Mouse (Mus musculus) left cerebral cortex, postnatal 25 days (tissue): ENCODE measurements around the gene Pdzd11. TPM values are rescaled to one million over a fixed set of nuclear protein-coding genes. Genes with fewer than 3 reads are reported as not detected.

Experiments
- DNase-seq, 2 experiments: peaks; one replicate each; pipeline ENCODE4 v3.0.0; 2022; ENCODE audit warnings: low spot score in 2 of 2, mixed read lengths in 1 of 2
- intact Hi-C: fragments of 180-260 bp; cut with DNase I; formaldehyde crosslinking; loops from one replicate; pipeline ENCODE4 v1.15.1; 2025
- total RNA-seq, 2 experiments: library from RNA; stranded (reverse); gene quantifications; 2 replicates each; pipeline ENCODE4 v1.2.3; 2021

Gene Pdzd11
- 10 to 100 TPM; 44.4 to 51.7 TPM for total RNA-seq

GRCm38 (mm10) chrX:100625802-100626793, at the start of gene Pdzd11:
TSS of gene Pdzd11 (minus strand) at chrX:100626568.
- intact Hi-C loops: loop anchor here (10.0 kb wide), 1 partner anchor 109 kb away; no protein-coding TSS in a partner anchor
- DNase-seq: peak; percentile 86 to 93

GRCm38 (mm10) chrX:100664825-100665224, 38.5 kb upstream of the Pdzd11 start:
- intact Hi-C loops: no loop called here
- DNase-seq: no peak

GRCm38 (mm10) chrX:100652848-100653247, 26.5 kb upstream of the Pdzd11 start:
- DNase-seq: no peak
- intact Hi-C loops: no loop called here

GRCm38 (mm10) chrX:100638477-100638876, 12.1 kb upstream of the Pdzd11 start:
- intact Hi-C loops: no loop called here
- no peak for DNase-seq

DNA sequence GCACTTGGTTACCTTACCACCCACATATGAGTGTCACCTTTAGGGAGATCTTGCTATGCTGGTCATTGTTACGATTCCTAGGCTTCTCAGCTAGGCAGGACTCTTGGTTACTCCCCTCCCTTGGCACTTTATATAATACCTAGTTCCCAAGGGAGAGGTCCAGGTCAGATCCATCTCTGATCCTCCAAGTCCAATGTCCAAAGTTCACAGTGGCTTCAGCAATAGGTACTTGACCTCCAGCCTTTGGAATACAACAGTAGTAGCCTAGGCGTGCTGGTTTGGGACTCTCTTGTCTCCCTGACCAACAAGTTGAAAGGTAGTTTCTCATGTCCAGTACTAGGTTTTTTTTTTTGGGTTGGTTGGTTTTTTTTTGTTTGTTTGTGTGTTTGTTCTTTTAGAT, 2.7 kb upstream of the Pdzd11 start:
- DNase-seq: no peak
- intact Hi-C loops: loop anchor here (10.0 kb wide), 1 partner anchor 106 kb away; no protein-coding TSS in a partner anchor

- intact Hi-C loops: loop anchor here (10.0 kb wide), 1 partner anchor 109 kb away; no protein-coding TSS in a partner anchor
- DNase-seq: no peak
Measured at GRCm38 (mm10) chrX:100625546-100625801, 894 bp downstream of the Pdzd11 start, which contains the start of gene Kif4. TSS of gene Kif4 (plus strand) at chrX:100625737.

DNA sequence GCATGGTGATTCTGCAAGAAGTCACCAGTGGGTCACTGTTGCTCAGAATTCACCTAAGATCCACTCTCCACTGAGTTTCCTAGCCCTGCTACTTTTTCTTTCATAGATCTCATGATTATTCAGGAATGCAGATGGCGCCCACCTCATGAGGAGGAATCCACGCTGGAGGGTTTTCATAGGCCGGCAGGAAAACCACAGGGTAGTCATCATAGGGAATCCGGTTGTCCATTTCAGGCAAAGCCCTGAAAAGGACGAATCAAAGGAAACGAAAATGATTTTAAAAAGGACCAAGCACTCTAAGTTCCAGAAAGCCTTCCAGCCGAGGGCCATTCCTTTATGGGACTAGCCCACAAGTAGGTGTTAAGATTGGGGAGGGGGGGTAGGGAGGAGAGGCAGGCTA, 1.2 kb downstream of the Pdzd11 start:
- intact Hi-C loops: loop anchor here (10.0 kb wide), 1 partner anchor 110 kb away; no protein-coding TSS in a partner anchor
- DNase-seq: no peak

GRCm38 (mm10) chrX:100624242-100624641, 2.1 kb downstream of the Pdzd11 start:
- intact Hi-C loops: loop anchor here (10.0 kb wide), 1 partner anchor 111 kb away; no protein-coding TSS in a partner anchor
- no peak for DNase-seq

GRCm38 (mm10) chrX:100621366-100621765, 5.0 kb downstream of the Pdzd11 start:
- intact Hi-C loops: loop anchor here (10.0 kb wide), 1 partner anchor 113 kb away; no protein-coding TSS in a partner anchor
- no peak for DNase-seq

- intact Hi-C loops: no loop called here
- DNase-seq: no peak
Measured at GRCm38 (mm10) chrX:100618488-100618887, 7.9 kb downstream of the Pdzd11 start.

- intact Hi-C loops: no loop called here
- DNase-seq: peak in 1 of 2 experiments; percentile 38
Measured at GRCm38 (mm10) chrX:100605314-100605713, 21.1 kb downstream of the Pdzd11 start, which contains the start of gene Arr3. TSS of gene Arr3 (plus strand) at chrX:100605497.

GRCm38 (mm10) chrX:100599755-100600154, 26.6 kb downstream of the Pdzd11 start:
- intact Hi-C loops: loop anchor here (2.0 kb wide), 1 partner anchor 83 kb away; no protein-coding TSS in a partner anchor
- DNase-seq: peak; percentile 26 to 64

- intact Hi-C loops: no loop called here
- peak; percentile 35 to 74 for DNase-seq
Measured at GRCm38 (mm10) chrX:100597439-100597838, 28.9 kb downstream of the Pdzd11 start.

DNA sequence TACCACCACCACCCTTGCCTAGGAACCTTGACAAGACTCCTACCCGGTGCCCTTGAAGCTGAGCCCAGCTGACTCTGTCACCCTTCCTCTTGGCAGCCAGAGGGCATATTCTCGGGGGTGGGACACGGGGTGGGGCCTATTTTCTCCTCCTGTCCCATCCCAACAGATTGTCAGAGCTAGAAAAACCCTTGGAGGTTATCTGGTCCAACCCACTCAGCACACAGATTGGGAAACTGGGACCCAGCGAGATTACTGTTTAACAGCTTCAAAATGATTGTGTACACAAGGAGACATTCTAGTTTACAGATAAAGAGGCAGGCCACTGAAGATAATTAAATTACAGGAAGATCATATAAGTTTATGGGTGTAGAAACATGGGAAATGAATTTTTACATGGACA, 31.6 kb downstream of the Pdzd11 start, which contains the start of gene P2ry4:
Gene P2ry4, minus strand, starts transcription at position 79 of the 400 bp plus-strand sequence.
- intact Hi-C loops: no loop called here
- no peak for DNase-seq

Other genes starting within 250 kb of the Pdzd11 start
- gene Otud6a, start 197.6 kb downstream of the Pdzd11 start, total RNA-seq: not detected
- gene Awat2, start 183.9 kb downstream of the Pdzd11 start, total RNA-seq: under 1 TPM in 1 of 2 experiments, not detected in 1; 0.21 TPM
- 10 to 100 TPM; 33.3 to 34.9 TPM for gene Igbp1, start 132.3 kb downstream of the Pdzd11 start, total RNA-seq
- gene Dgat2l6, start 101.7 kb downstream of the Pdzd11 start, total RNA-seq: under 1 TPM; 0.37 TPM
- not detected for gene Awat1, start 54.3 kb downstream of the Pdzd11 start, total RNA-seq
- not detected for gene P2ry4, start 31.7 kb downstream of the Pdzd11 start, total RNA-seq
- gene Arr3, start 21.1 kb downstream of the Pdzd11 start, total RNA-seq: 1 to 10 TPM; 1.3 to 2.3 TPM
- under 1 TPM; 0.66 to 0.98 TPM for gene Kif4, start 831 bp downstream of the Pdzd11 start, total RNA-seq
- 10 to 100 TPM in 1 of 2 experiments, 1 to 10 TPM in 1; 8.5 to 11.6 TPM for gene Gdpd2, start 103.3 kb upstream of the Pdzd11 start, total RNA-seq
- gene Dlg3, start 141.2 kb upstream of the Pdzd11 start, total RNA-seq: 100 to 1,000 TPM; 151 to 153 TPM